Mouse (Mus musculus) MN1 (cell line): ENCODE measurements around the gene Flrt2.

Source experiments
- DNase-seq: peaks from one replicate; pipeline ENCODE4 v3.0.0-alpha.2; 2016; ENCODE audit warnings: low spot score

Flrt2 gene

GRCm38 (mm10) chr12:95734075-95734474, 42.0 kb downstream of the Flrt2 start:
- DNase-seq = no peak

GRCm38 (mm10) chr12:95737571-95737970, 45.5 kb downstream of the Flrt2 start:
- DNase-seq = no peak

- DNase-seq = no peak
Observed at GRCm38 (mm10) chr12:95738031-95738430, 46.0 kb downstream of the Flrt2 start.

DNA sequence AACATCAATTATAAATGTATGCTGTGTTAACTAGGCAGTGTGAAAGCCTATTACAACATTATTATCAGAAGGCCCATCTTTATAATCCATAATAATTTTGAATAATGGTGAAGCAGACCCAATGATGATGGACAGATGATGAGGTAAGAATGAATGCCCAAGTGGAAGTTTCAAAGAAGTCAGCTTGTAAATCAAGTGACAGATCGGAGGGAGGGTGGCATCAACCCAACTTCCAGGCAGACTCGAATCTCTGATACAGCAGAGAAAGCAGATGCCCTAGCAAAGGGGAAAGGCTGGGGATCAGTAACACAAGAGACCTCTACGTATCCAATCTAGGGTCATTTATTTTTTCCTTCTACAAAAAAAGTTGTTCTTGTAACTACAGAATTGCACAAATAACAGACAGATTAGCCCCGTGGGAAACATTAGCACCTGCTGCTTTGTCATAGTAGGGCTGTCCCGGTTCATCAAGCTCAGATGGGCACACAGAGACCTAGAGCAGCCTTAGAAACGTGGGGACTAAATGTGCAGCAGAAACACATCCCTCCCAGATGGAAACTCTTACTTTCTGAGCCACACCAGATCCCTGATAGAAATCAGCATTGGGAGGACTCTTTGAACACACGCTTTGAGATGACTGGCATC, 46.6 kb downstream of the Flrt2 start:
- no peak for DNase-seq

GRCm38 (mm10) chr12:95739739-95740138, 47.7 kb downstream of the Flrt2 start:
- DNase-seq = no peak

GRCm38 (mm10) chr12:95741296-95741695, 49.3 kb downstream of the Flrt2 start:
- no peak for DNase-seq

DNA sequence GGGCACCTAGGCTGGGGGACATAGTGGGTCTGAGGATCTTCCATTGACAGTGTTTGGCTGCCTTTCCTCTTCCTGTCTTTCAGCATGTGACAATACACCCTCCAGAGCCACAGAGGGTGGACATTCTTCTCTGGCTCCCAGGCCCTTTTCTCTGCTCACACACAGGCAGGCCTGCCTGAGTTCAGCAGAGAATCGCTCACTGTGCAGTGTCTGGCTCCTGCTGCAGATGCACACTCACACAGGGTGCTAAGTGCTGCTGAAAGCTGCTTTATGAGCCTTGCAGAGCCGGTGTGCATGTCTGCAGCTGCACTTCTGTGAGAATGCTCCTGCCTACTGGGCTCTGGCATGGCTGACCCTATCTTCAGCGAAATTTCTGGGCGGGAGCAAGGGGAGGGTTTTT, 52.3 kb downstream of the Flrt2 start:
- DNase-seq = no peak

- no peak for DNase-seq
Observed at GRCm38 (mm10) chr12:95746856-95747579, 55.0 kb downstream of the Flrt2 start.

DNA sequence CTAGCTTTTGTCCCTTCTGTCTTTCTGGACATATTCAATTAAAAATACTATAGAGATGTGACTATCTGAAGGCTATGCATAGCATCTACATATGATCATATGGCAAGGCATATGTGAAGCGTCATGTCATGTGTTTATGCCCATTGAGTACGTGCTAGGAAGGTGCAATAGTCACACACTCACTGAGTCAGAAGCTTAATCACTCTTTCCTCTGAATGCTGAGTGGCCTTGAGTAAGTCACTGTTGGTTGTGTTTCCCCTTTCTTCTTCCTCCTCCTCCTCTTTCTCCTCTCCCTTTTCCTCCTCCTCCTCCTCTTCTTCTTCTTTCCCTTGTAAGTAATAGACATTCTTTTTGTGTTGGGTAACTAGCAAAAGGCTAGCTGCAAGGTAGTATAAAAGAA, 56.7 kb downstream of the Flrt2 start:
- DNase-seq = no peak

DNA sequence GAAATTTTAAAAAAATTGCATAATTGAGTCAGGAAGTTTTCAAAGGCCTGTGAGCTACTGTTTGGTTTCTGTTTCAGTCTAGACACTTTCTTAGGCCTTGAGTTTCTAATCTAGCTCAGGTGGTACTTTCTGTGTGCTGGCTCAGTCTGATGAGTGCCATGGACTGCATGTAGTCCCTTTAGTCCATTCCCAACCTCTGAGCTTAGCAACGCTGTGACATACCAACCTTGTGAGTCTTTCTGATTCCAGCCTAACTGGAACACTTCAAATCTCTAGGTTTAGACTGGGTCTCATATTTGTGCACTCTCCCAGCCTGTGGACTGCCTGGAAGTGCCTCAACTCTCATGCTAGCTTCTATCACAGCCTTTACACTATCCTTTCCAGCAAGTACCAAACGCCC, 57.2 kb downstream of the Flrt2 start:
- no peak for DNase-seq

DNA sequence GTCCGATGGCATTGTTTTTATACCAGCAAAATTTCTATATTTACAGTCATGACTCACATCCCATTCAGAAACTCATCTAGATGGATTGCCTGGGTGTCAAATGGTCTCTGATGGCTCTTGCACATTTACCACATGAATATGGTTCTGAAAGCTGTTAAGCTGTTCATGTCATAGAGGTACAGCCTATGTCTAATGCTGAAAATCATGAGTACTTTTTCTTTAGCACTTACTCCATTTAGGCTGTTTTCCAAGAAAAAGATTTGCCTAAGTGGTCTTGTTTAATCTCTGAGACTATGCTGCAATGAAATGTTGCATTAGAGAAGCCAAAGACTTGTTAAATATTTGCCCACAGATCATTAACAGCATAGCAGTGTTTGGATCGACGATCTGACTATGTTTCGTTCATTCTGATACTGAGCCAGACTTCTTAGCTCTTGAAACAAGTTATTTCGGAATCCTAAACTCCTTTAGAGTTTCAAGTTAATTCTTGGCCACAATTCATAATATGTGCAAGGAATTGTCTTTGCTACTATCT, 67.3 kb downstream of the Flrt2 start:
- no peak for DNase-seq

DNA sequence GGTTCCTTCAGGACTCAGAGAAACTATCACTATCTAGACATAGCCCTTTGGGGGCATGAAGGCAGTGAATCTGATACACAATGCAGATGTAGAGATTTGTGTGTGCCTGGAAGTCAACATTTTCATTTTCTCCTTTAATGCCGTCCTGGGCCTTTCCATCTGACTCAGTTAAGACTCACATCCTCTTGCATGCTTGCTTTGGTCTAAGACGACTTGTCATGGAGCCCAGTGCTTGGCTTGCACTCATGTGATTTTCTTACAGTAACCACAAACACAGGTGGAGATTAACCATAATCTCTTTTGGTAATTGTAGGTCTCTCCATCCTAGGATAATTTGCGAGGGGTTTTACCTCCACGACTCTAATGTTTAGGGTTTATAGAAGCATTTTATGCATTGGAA, 73.2 kb downstream of the Flrt2 start:
- no peak for DNase-seq

DNA sequence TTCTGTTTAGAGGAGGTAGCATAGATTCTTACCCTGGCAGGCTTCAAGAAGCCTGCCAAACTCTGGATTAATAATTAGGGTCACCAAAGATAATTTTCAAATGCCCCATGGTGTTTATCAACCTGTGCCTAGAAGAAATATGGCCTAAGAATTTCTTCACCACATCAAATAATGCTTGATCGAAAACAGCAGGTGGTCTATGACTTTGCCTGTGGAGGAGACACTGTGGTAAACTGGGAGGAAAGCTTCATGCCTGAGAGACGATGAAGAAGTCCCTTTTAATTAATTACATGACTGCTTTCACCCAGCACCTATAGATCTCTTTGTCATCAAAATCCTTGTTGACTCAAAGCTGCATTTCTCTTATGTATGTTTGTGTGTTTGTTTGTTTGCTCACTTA, 77.0 kb downstream of the Flrt2 start:
- DNase-seq = no peak

DNA sequence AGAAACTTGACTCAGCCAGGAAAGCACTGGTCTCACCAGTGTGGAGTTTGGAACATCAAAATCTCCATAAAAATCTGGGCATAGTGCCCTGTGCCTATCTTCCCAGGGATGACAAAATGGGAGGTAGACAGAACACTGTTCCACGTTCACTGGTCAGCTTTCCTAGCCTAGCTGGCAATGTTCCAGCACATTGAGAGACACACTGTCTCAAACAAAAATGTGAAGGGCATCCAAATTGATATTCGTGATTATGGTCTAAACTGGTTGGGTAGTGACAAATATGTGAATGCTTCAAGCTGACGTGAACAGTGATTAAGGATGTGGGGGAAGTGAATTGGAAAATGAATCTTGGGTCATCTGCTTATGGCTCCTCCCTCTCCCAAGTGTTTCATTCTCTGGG, 78.2 kb downstream of the Flrt2 start:
- DNase-seq = no peak

GRCm38 (mm10) chr12:95790146-95790545, 98.1 kb downstream of the Flrt2 start:
- DNase-seq = no peak

GRCm38 (mm10) chr12:95816660-95817059, 124.6 kb downstream of the Flrt2 start:
- DNase-seq = no peak
